Mouse (Mus musculus) right cerebral cortex, postnatal 4 days (tissue): ENCODE measurements around the gene Zfr2.

Experiments
- DNase-seq: peaks from one replicate; pipeline ENCODE4 v3.0.0-alpha.2; 2022

Zfr2 gene

GRCm38 (mm10) chr10:81232580-81233225, at the start of gene Zfr2:
Gene Zfr2 (plus strand): TSS chr10:81233155.
- DNase-seq, result peak; percentile 85

- no peak for DNase-seq
Measured at GRCm38 (mm10) chr10:81183805-81184204, 49.1 kb upstream of the Zfr2 start, which contains the start of gene 4930442H23Rik. Gene 4930442H23Rik (minus strand): TSS chr10:81183849.

- DNase-seq, result no peak
Measured at GRCm38 (mm10) chr10:81184765-81185164, 48.2 kb upstream of the Zfr2 start.

GRCm38 (mm10) chr10:81187161-81187560, 45.8 kb upstream of the Zfr2 start:
- no peak for DNase-seq

GRCm38 (mm10) chr10:81189821-81190220, 43.1 kb upstream of the Zfr2 start:
- no peak for DNase-seq

- no peak for DNase-seq
Measured at GRCm38 (mm10) chr10:81190236-81190911, 42.6 kb upstream of the Zfr2 start.

- no peak for DNase-seq
Measured at GRCm38 (mm10) chr10:81190912-81191321, 42.0 kb upstream of the Zfr2 start.

GRCm38 (mm10) chr10:81191342-81191982, 41.5 kb upstream of the Zfr2 start:
- no peak for DNase-seq

GRCm38 (mm10) chr10:81192270-81192967, 40.5 kb upstream of the Zfr2 start:
- DNase-seq, result peak; percentile 83

- no peak for DNase-seq
Measured at GRCm38 (mm10) chr10:81192968-81193501, 39.9 kb upstream of the Zfr2 start.

GRCm38 (mm10) chr10:81193991-81194774, 38.8 kb upstream of the Zfr2 start:
- no peak for DNase-seq

- DNase-seq, result no peak
Measured at GRCm38 (mm10) chr10:81195300-81195699, 37.7 kb upstream of the Zfr2 start.

GRCm38 (mm10) chr10:81196470-81197065, 36.4 kb upstream of the Zfr2 start:
- DNase-seq, result no peak

- no peak for DNase-seq
Measured at GRCm38 (mm10) chr10:81197305-81197704, 35.6 kb upstream of the Zfr2 start.

- DNase-seq, result peak; percentile 71
Measured at GRCm38 (mm10) chr10:81198230-81198629, 34.7 kb upstream of the Zfr2 start.

GRCm38 (mm10) chr10:81198990-81199389, 34.0 kb upstream of the Zfr2 start:
- DNase-seq, result no peak

- DNase-seq, result no peak
Measured at GRCm38 (mm10) chr10:81200141-81200540, 32.8 kb upstream of the Zfr2 start.

GRCm38 (mm10) chr10:81200605-81201287, 32.2 kb upstream of the Zfr2 start:
- DNase-seq, result no peak

GRCm38 (mm10) chr10:81201807-81202758, 30.9 kb upstream of the Zfr2 start, which contains the start of gene Nmrk2:
Gene Nmrk2 (minus strand): TSS chr10:81202051.
- DNase-seq, result no peak
